Mouse (Mus musculus): ENCODE results near the gene Osm. TPM values are rescaled to one million over a fixed set of nuclear protein-coding genes. Genes with fewer than 3 reads are reported as not detected.
A peak's percentile ranks its signal among the peaks of the same experiment; 100 is the strongest.

Gene Osm
- total RNA-seq, 2 experiments from 2014 or later: 11.4 to 26.8 TPM

DNA sequence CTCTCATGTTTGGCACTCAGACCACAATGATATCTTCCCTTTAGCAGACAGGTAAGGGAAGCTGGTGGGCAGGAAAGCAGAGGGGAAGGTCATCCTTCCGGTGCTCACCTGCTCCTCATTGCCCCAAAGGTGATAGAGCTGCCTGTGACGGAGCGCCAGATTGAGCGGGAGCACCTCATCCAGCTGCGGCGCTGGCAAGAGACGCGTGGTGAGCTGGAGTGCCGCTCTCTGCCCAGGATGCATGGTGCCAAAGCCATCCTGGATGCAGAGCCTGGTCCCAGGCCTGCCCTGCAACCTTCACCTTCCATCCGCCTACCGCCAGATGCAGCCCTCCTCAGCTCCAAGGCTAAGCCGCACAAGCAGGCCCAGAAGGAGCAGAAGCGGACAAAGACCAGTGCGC is 21.6 kb upstream of the Osm start:
- ATAC-seq (replicated peaks; ENCODE audit: poor library complexity): no peak

DNA sequence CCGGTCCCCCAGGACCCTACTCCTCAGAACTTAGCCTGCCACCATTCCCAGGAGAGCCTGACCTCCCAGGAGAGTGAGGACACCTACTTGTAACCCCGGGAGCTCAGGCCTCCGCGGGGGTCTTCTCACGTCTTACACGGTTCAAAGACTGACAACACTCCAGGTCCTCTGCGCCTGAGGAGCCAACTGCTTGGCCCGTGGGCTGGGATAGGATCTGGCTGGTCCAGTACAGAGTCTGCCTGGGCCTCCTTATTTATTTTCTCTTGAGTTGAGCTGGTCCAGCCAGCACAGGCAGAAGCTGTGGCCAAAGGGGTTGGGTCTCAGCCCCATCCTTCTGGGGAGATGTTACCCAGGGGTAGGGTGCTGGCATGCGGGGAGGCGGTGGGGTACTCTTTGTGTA is 21.2 kb upstream of the Osm start:
- ATAC-seq (replicated peaks; ENCODE audit: poor library complexity): no peak

DNA sequence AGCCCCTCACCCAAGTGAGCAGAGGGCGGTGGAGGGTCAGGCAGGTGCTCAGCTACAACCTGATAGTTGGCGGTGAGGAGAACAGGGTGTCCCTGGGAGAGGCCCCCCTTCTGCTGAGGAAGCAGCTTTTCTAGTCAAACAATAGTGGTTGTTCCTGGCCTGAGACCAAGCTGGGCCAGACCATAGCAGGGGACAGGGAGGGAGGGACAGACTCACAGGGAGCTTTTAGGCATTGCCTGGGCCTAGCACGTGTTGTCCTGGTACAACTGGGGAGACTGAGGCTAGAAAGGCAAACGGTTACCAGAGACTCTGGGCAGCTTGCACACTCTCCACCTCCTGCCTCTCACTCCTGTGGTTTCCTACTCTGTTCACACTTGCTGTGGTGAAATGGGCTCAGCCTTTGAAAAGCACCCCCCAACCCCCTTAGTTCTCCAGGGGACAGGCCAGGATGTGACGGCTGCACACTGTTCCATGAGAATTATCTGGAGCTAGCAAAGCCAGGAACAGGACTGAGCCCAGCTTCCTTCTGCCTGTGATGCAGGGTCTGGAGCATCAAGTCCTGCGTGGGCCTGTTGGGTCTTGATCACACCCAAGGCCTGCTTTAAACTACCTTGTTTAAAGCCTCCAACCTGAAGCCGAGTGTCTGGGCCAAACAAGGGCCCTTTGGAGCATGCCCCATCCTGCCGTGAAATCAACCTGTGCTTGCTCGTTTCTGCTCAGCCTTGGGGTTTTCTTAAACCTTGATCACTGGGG is 19.8 kb upstream of the Osm start:
- ATAC-seq (replicated peaks; ENCODE audit: poor library complexity): no peak

DNA sequence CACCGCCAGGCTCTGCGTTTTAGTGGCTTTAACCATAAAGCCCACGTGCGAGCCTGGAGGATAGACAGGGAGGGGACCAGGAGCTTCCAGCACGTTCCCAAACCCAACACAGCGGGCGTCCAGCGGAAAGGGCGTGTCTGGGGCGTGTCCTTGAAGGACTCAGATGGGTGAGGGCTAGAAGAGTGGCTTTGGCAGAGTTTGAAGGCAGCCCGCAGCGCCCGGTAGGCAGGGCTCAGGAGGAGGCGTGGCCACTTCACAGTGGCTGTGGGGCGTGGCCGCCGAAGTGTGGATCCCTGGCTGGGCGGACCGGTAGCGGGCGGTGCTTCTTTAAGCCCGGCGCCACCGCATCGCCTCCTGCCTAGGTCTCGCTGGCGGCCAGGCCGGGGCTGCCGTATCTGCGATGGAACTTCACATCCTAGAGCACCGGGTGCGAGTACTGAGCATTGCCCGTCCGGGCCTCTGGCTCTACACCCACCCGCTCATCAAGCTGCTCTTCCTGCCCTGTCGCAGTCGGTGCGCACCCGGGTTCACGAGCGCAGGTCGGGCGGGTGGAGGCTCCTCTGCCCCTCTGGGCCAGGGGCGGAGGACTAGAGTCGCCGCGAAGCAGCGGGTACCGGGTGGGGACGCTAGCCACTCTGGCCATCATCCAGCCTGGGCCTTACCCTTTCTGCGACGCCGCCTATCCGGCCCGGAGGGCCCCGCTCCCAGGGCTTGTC is 18.1 kb upstream of the Osm start, which contains the start of gene Castor1:
Gene Castor1, plus strand, starts transcription at position 312 of the 716 bp plus-strand sequence.
- peak; percentile 87 for ATAC-seq (replicated peaks; ENCODE audit: poor library complexity)

DNA sequence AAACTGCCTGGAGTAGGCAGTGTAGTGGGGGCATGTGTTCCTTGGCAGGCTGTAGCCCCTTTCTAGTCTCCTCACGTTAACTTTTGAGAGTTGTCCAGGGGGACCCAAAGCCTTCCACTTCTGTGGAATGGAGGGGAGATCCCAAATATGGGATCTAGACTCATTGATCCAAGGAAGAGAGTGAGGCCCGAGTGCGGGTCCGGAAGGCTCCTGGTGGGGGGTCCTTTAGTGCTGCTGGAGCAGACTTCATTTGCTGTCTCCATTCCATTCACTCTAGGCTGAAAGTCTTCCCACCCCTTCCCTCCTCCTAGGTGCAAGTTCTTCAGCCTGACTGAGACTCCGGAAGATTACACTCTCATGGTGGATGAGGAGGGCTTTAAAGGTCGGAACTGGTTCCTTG is 17.6 kb upstream of the Osm start:
- ATAC-seq (replicated peaks; ENCODE audit: poor library complexity): no peak

DNA sequence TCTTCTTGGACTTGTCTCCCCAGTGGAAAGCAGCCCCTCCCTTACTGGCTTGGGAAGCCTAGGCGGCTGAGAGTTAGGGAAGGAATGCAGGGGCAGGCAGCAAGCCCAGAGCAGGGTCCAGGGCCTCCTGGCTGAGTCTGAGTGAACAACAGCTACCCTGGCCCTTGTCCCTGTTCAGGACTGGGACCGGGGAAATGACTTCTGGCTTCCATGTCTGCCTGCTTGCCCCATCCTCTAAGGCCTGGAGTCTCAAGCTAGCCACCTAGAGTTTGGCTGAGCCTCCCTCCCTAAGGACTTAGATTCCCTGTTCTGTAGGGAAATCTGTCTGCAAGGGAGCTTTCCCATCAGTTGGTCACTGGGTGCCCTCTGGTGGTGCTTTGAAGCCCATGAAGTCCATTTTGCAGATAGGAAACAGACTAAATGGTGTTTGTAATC is 16.9 kb upstream of the Osm start:
- no peak for ATAC-seq (replicated peaks; ENCODE audit: poor library complexity)

DNA sequence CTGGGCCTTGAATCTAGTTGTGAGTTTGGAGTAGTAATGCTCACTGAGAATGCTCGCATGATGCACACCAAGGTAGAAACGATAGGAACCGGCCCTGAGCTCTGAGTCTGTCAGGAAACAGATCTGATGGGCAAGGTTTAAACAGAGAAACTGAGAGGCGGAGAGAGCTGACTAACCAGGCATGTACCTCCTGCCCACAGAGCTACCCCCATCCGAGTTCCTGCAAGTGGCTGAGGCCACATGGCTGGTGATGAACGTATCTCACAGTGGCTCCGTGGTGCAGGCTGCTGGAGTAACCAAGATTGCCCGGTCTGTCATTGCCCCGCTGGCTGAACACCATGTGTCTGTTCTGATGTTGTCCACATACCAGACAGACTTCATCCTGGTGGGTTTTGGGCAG is 16.3 kb upstream of the Osm start:
- ATAC-seq (replicated peaks; ENCODE audit: poor library complexity): no peak

DNA sequence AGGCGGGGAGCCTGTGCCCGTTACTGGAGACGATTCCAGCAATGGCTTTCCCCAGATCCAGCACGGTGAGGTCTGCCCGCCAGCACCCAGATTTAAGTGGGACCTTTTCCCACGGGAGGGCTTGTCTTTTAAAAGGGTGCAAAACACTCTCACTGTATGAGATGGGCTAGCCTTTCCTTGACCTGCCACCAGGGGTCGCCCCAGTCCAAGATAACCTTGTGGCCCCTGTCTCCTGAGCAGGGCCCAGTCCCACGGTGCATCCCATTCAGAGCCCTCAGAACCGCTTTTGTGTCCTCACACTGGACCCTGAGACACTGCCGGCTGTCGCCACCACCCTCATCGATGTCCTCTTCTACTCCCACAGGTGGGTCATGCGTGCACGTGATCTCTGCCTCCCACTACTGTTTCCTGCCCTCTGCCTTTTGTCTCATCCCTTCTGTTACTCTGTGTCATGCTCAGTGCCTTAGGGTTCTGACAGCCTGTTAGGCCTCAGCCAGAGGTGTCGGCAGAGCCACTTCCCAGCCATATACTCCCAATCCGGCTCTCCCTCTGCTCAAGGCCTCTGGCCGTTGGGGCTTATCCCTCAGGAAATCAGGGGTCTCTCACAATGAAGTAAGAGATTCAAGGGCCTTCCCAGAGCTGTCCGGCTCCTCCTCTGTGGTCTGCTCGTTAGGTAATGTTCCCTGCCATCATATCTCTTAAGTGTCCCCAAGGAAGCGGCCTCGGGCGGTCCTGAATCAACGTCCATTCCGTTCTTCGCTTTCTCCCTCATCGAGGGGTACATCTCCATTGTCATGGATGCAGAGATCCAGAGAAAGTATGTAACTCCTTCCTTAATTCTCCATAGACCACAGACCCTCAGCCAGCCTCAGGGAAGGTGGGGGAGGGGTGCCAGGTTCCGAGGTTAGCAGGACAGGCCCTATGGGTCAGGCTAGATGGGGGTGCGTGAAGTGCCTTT is 15.5 kb upstream of the Osm start:
- peak; percentile 60 for ATAC-seq (replicated peaks; ENCODE audit: poor library complexity)

DNA sequence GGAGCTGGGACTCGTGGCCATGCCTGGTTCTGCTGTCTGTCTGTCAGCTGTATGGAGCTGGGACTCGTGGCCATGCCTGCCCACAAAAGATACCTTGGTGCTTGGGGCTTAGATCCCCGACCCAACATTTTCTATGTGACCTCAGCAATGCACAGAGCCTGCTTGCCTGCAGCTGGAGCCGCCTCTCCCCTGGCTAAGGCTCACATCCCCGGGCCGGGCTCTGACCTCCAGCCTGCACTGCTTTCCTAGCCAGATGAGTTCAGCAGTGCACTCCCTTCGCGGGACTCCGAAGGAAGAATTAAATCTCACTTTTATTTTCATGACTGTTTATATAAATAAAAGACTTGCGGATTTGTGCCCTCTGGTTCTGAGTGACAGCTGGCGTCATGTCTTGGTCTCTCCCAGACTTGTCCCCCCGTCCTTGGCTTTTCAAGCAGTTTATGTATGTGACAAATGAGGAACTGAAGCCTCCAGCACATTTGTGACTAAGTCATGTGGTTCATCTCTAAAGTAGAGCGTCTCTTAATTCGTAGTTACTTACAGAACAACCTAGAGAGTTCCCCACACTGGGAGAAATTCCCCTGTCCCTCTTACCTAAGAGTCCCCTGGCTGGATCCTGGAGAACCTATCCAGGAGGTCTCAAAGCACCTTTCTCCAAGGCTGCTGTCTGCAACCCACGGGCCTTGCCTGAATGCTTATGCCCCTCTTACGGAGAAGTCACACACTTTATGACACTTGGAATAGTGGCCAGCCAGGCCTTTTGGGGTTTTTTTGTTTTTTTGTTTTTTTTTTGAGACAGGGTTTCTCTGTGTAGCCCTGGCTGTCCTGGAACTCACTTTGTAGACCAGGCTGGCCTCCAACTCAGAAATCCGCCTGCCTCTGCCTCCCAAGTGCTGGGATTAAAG is 13.9 kb upstream of the Osm start:
- ATAC-seq (replicated peaks; ENCODE audit: poor library complexity): no peak

DNA sequence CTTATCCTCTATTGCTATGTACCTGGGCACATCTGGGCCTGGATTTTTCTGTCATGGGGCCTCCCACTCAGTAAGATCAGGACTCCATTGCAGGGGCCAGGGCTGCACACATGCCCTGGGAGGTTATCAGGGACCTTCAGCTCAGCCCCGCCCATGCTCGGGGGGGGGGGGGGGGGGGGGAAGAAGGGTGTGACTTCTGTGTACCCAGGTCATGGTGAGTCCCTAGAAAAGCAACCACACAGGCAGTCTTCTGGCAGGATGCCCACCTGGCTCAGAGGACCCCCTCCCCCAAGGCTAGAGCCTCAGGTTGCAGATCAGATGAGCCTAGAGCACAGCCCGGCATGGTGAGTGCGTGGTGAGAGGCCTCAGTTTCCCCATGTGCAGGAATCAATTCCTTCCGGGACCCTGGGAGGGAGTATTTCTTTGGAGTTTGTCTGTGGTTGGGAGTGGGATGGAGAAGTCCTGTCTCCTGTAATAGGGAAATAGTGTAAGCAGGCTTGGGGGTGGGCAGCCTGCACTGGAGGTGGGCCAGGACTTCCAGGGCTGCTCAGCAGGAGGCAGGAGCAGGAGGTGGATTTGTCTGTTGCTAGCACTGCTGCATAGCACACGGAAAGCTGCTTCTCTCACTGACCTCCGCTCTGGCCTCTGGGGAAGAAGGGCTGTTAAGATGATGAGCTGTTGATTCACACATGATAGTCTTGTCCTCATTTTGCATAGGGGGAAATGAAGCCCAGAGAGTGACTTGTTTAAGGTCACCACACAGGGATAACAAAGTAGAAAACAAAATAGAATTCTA is 12.6 kb upstream of the Osm start:
- peak; percentile 50 for ATAC-seq (replicated peaks; ENCODE audit: poor library complexity)

DNA sequence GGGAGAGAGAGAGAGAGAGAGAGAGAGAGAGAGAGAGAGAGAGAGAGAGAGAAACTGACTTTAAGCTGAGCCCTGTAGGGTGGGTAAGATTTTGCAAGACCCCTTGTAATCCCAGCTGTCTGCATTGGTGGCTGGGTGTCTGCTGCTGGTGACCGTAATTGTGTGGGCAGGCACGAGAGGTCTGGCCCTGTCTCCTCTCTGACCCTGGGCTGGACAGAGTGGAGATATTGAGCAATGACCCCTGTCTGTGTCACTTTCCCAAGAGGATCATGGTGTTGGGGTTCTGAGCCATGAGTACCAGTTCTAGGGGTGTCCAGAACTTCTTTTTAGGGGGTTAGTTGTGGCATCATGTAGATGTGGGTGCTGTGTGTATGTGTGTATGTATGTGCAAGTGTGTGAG is 12.0 kb upstream of the Osm start:
- no peak for ATAC-seq (replicated peaks; ENCODE audit: poor library complexity)

DNA sequence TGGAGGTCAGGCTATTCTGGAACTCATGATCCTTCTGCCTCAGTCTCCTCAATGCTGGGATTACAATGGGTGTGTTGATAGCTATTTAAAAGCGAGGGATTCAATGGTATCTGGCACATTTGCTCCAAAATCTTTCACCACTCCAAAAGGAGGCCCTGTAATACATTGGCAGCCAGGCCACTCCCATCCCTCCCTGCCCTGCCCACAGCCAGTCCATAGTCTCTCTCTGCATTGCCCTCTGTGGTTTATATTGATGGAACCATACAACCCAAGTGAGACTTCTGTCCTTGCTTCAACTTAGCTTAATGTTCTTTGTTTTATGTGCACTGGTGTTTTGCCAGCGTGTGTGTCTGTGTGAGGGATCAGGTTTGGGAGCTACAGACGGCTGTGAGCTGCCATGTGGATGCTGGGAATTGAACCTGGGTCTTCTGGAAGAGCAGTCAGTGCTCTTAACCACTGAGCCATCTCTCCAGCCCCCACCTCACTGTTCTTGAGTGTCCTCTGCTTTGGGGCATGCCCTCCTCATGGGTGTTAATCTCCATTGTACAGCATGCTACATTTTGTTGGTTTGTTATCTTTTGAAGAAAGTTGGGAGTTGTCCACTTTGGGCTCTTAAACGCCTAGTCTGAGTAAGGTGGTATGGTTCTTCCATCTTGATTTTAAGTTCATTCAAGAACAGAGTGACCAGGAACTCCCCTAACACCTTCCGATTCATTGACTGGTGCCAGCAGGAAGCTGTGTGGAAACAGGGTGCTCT is 9.5 kb upstream of the Osm start:
- no peak for ATAC-seq (replicated peaks; ENCODE audit: poor library complexity)

DNA sequence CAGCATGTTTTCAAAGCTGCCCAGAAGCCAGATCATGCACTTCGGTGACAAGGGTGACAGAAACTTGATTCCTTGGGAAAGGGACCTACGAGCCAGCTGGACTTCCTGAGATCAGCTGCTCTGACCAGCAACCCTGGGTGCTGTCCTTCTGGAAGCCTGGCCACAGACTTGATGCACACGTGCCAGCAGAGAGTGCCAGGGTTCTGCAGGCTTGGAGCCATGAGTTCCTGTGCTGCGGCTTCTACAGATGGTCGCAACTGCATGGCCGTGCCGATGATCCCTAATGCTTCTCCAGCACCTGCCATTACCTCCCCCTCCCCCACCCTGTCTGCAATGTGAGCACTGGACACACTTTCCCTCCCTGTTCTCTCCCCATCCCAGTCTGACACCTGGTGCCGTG is 7.8 kb upstream of the Osm start:
- no peak for ATAC-seq (replicated peaks; ENCODE audit: poor library complexity)

DNA sequence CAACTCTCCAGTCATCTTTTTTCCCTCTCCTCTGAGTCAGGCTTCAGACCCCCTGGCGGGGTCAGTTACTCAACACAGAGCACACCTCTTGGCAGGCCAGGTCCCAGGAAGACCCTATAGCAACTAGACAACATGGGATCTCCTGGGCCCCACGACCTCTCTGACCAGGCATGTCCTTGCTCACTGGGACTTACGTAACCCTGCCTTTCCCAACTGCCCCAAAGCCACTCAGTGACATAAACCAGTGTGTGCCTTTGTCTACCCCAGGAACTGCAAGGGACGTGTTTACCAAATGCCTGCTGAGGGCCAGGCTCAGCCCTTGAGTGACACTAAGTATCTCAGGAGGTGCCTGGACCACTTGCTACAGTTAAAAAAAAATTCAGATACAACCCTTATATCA is 6.4 kb upstream of the Osm start:
- ATAC-seq (replicated peaks; ENCODE audit: poor library complexity): peak; percentile 35

DNA sequence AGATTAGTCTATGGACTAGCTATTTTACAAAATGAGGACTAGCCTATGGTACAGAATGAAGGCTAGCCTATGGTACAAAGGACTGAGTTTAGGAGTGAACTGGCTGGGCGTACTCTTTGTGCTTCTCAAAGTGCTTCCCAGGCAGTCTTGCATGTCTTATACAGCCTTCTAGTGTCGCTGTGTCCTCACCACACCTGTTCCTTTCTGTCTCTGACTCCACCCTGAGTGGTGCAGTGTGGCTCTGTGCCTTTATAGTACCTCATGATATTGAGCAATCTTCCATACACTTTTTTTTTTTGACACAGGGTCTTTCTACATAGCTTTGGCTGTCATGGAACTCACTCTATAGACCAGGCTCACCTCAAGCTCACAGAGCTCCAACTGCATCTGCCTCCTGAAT is 4.8 kb upstream of the Osm start:
- ATAC-seq (replicated peaks; ENCODE audit: poor library complexity): no peak

DNA sequence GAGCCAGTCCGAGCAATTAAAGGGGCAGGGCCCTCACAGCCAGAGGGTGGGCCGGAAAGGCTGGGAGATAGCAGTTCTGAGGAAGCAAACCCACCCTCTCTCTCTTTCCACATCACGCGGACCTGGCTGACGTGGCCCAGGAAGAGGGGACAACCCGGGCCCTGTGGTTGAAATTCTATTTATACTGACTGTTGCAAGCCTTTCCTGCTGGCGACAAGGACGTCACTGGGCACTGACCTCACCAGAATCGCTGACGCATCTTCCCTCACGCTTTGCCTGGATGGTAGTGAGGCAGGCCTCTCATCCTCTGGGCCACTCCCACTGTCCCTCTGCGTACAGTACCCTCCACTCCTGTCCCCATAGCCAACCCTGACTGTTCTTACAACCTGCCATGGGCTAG is 3.6 kb upstream of the Osm start:
- peak; percentile 51 for ATAC-seq (replicated peaks; ENCODE audit: poor library complexity)

DNA sequence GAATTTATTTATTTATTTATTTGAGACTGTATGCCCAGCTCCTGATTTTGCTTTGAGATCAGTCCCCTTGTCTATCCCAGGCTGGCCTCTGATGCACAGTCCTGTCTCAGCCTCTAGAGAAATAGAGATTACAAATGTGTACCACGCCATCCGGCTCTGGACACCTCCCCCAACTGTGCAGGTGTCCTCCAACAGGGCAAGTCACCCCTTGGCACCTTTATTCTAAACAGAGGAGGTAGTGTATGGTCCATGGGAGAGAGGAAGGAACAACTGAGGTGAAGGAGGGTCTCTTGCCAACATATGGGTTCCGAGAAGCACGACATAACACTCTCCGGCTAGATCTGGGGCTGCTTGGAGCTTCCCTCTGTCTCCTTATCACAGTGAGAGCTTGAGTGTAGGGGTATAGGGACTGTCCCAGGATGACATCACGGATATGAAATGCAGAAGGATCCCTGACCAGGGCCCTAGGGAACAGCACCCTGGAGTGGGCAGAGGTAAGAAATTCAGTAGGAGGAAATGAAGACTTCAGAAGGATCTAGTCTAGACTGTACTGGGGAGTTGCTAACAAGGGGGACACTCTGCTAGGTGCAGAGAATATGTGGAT is 1.1 kb upstream of the Osm start:
- no peak for ATAC-seq (replicated peaks; ENCODE audit: poor library complexity)

DNA sequence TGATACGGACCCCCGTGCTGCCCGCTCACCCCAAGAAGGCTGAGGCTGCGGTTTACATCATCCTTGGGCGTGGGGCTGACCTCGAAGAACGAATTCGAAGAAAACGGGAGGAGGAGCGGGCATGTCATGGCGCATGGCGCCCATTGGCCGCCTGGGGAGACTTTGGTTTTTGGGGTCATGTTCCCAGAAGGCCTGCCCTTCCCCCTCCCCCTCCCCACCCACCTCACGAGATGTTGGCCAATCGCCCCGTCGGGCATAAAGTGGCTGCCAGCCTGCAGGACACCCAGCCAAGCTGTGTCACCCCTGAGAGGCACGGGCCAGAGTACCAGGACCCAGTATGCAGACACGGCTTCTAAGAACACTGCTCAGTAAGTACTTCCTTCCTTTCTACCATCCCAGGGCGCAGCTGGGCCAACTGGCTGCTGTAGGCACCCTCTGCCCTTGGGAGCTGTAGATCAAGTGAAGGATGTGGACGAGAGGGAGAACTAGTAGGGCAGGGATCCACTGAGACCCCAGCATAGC is 387 bp downstream of the Osm start:
- ATAC-seq (replicated peaks; ENCODE audit: poor library complexity): peak; percentile 11

Measured in megakaryocyte progenitor cell, adult 5-6 weeks (primary cell).